Mouse (Mus musculus): ENCODE results near the gene Eva1b. TPM values are rescaled to one million over a fixed set of nuclear protein-coding genes. Genes with fewer than 3 reads are reported as not detected.
A peak's percentile ranks its signal among the peaks of the same experiment; 100 is the strongest.
"Not testable (repeated sequence)": the region's sequence is repeated elsewhere in the genome, so short reads cannot be mapped to it uniquely, and the experiment has no call there.

Gene Eva1b
- polyA plus RNA-seq, 1 experiment from 2014 or later = 35.4 TPM

GRCm38 (mm10) chr4:126161986-126162385, 14.4 kb downstream of the Eva1b start:
- Histone ChIP-seq H3K27ac (no peak overlapping the region), H3K4me3 (peak overlapping the region; percentile 48; the same call in 1 of the 2 replicates), H3K36me3 (peaks cover 17% of the 10 kb centered on the region), H3K27me3 (no peaks in the 10 kb centered on the region), H3K4me2 (replicated peaks) (peak overlapping the region; percentile 98), H3K9me3 (replicated peaks) (no peaks in the 10 kb centered on the region), H3K9ac (no peak overlapping the region; the same call in 1 of the 2 replicates), H3K4me1 (peaks cover 13% of the 10 kb centered on the region)
- 63% methylated on average over 9 of the region's 9 CpGs for WGBS
- ATAC-seq (ENCODE audit: low FRiP score) = peak; percentile 18; the same call in 1 of the 2 replicates

GRCm38 (mm10) chr4:126162544-126163066, 15.1 kb downstream of the Eva1b start:
- peak; percentile 86 for ATAC-seq (ENCODE audit: low FRiP score)
- peaks cover 13% of the 10 kb centered on the region for H3K4me1 ChIP-seq
- H3K27ac ChIP-seq = peak overlapping the region; percentile 25; the same call in 1 of the 2 replicates
- peaks cover 21% of the 10 kb centered on the region for H3K36me3 ChIP-seq
- under 1% methylated on average over 44 of the region's 44 CpGs for WGBS
- H3K4me3 ChIP-seq = peak overlapping the region; percentile 48
- peak overlapping the region; percentile 98 for H3K4me2 ChIP-seq (replicated peaks)
- peak overlapping the region; percentile 73 for H3K9ac ChIP-seq
- no peaks in the 10 kb centered on the region for H3K27me3 ChIP-seq
- no peaks in the 10 kb centered on the region for H3K9me3 ChIP-seq (replicated peaks)

DNA sequence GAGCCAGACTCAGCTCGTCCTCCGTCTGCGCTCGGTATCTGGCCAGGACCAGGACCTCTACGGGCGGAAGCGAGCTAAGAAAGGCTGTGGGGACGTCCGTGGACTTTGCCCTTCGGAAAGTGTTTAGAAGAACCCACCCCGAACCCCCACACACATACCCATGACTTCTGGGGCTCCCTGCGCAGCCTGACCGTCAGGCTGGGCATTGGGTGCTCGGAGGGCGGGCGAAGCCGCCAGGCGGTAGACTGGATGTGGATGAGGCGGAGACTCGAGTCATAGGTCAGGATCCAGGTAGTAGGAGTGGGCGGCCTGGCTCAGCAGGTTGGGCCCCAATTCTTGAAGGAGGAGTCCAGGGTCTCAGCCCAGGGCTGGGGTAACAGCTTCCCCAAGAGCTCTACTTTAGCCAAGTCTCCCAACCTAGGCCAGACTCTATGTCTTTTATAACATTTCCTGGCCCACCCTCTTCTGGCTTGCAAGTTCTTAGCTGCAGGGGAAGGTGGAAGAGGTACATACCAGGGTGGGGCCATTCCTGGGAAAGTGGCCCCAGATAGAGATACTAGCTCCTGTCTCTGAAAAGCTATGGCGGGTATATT, 15.6 kb downstream of the Eva1b start, which contains the start of gene Sh3d21:
Gene Sh3d21 (minus strand): TSS at position 425 of the 593 bp plus-strand sequence.
- 10% methylated on average over 22 of the region's 22 CpGs for WGBS
- H3K27ac ChIP-seq = peak within 1 kb of the TSS; percentile 25; the same call in 1 of the 2 replicates
- ATAC-seq (ENCODE audit: low FRiP score) = peak; percentile 44

GRCm38 (mm10) chr4:126163685-126164084, 16.1 kb downstream of the Eva1b start:
- no peak overlapping the region for H3K4me2 ChIP-seq (replicated peaks)

More for the DNA sequence above, 15.6 kb downstream of the Eva1b start, which contains the start of gene Sh3d21:
- peak within 1 kb of the TSS; percentile 98 for H3K4me2 ChIP-seq (replicated peaks)
- H3K36me3 ChIP-seq = peaks cover 26% of the 10 kb centered on the region
- H3K4me1 ChIP-seq = peaks cover 13% of the 10 kb centered on the region
- peak within 1 kb of the TSS; percentile 48 for H3K4me3 ChIP-seq
- no peaks in the 10 kb centered on the region for H3K9me3 ChIP-seq (replicated peaks)
- H3K27me3 ChIP-seq = no peaks in the 10 kb centered on the region
- H3K9ac ChIP-seq = peak within 1 kb of the TSS; percentile 73

DNA sequence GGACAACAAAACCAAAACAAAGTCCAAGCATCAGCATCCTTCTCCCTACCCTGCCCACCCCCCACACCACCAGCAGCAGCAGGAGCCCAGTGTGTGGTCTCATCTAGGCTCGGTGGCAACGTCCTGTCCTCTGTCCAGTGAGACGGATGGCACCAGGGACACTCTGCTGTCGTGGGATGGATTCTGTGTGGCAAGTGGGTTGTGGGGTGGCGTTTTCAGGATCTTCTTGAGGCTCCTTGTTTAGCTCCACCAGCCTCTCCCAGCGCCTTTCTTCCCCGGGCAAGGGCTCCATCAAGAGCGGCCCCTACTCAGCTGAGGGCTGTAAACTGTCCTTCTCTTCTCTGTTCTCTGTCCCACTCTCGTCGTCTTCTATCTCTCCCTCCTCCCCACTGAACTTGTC, 17.5 kb downstream of the Eva1b start:
- Histone ChIP-seq H3K36me3 (peaks cover 44% of the 10 kb centered on the region), H3K4me1 (peaks cover 13% of the 10 kb centered on the region)
- not testable (repeated sequence) for H3K27me3 ChIP-seq; H3K4me3 ChIP-seq; H3K9me3 ChIP-seq (replicated peaks); H3K27ac ChIP-seq; H3K9ac ChIP-seq; H3K4me2 ChIP-seq (replicated peaks); ATAC-seq (ENCODE audit: low FRiP score)
- 67% methylated on average over 10 of the region's 10 CpGs for WGBS

More at GRCm38 (mm10) chr4:126163685-126164084, 16.1 kb downstream of the Eva1b start:
- Histone ChIP-seq H3K27me3 (no peaks in the 10 kb centered on the region), H3K9me3 (replicated peaks) (no peaks in the 10 kb centered on the region), H3K9ac (no peak overlapping the region), H3K4me1 (peaks cover 13% of the 10 kb centered on the region), H3K36me3 (peaks cover 32% of the 10 kb centered on the region), H3K4me3 (no peak overlapping the region), H3K27ac (no peak overlapping the region)
- 69% methylated on average over 4 of the region's 4 CpGs for WGBS
- no peak for ATAC-seq (ENCODE audit: low FRiP score)

DNA sequence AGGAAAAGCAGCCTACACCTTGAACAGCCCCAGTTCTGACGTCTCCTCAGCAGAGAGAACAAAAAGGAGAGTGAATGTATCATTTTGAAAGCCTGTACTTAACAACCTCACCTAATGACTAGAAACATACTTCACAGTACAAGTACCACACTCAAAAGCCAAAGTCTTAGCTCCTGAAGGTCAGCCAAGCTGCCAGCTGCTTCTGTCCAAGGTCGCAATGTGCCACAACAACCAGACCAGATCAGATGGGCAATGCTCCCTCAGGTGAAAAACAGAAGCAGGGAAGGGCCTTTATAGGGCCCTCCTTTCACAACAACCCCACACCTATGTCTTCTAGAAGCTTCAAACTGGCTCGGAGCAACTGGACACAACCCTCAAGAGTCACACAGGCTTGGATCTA, 18.5 kb downstream of the Eva1b start:
- peaks cover 13% of the 10 kb centered on the region for H3K4me1 ChIP-seq
- H3K9me3 ChIP-seq (replicated peaks) = no peaks in the 10 kb centered on the region
- H3K27me3 ChIP-seq = no peaks in the 10 kb centered on the region
- ATAC-seq (ENCODE audit: low FRiP score) = no peak
- H3K27ac ChIP-seq = no peak overlapping the region
- WGBS = 83% methylated on average over 3 of the region's 3 CpGs
- peaks cover 53% of the 10 kb centered on the region for H3K36me3 ChIP-seq
- no peak overlapping the region for H3K9ac ChIP-seq
- H3K4me3 ChIP-seq = no peak overlapping the region
- H3K4me2 ChIP-seq (replicated peaks) = no peak overlapping the region

GRCm38 (mm10) chr4:126168851-126169250, 21.3 kb downstream of the Eva1b start:
- H3K9ac ChIP-seq = no peak overlapping the region
- no peak overlapping the region for H3K4me2 ChIP-seq (replicated peaks)
- no peak overlapping the region for H3K27ac ChIP-seq
- no peaks in the 10 kb centered on the region for H3K4me1 ChIP-seq
- H3K27me3 ChIP-seq = no peaks in the 10 kb centered on the region
- no peak overlapping the region for H3K4me3 ChIP-seq
- 94% methylated on average over 6 of the region's 6 CpGs for WGBS
- no peaks in the 10 kb centered on the region for H3K9me3 ChIP-seq (replicated peaks)
- no peak for ATAC-seq (ENCODE audit: low FRiP score)
- H3K36me3 ChIP-seq = peaks cover 75% of the 10 kb centered on the region

- H3K27ac ChIP-seq; ATAC-seq (ENCODE audit: low FRiP score); H3K4me3 ChIP-seq; H3K27me3 ChIP-seq; H3K4me1 ChIP-seq; H3K9ac ChIP-seq; H3K4me2 ChIP-seq (replicated peaks); H3K9me3 ChIP-seq (replicated peaks): not testable (repeated sequence)
- 97% methylated on average over 5 of the region's 5 CpGs for WGBS
- H3K36me3 ChIP-seq = peaks cover 89% of the 10 kb centered on the region
Measured at GRCm38 (mm10) chr4:126170737-126171136, 23.2 kb downstream of the Eva1b start.

GRCm38 (mm10) chr4:126173800-126174199, 26.3 kb downstream of the Eva1b start:
- 93% methylated on average over 5 of the region's 5 CpGs for WGBS
- no peak overlapping the region for H3K4me2 ChIP-seq (replicated peaks)

GRCm38 (mm10) chr4:126175980-126176379, 28.4 kb downstream of the Eva1b start:
- not testable (repeated sequence) for H3K27ac ChIP-seq; H3K9ac ChIP-seq; H3K27me3 ChIP-seq; H3K4me2 ChIP-seq (replicated peaks); H3K4me3 ChIP-seq; H3K4me1 ChIP-seq; H3K9me3 ChIP-seq (replicated peaks); ATAC-seq (ENCODE audit: low FRiP score)
- WGBS = 94% methylated on average over 7 of the region's 7 CpGs
- peaks cover 82% of the 10 kb centered on the region for H3K36me3 ChIP-seq

More at GRCm38 (mm10) chr4:126173800-126174199, 26.3 kb downstream of the Eva1b start:
- peaks cover 84% of the 10 kb centered on the region for H3K36me3 ChIP-seq
- H3K27ac ChIP-seq = no peak overlapping the region
- no peak overlapping the region for H3K9ac ChIP-seq
- H3K27me3 ChIP-seq = no peaks in the 10 kb centered on the region
- ATAC-seq (ENCODE audit: low FRiP score) = no peak
- no peaks in the 10 kb centered on the region for H3K4me1 ChIP-seq
- no peak overlapping the region for H3K4me3 ChIP-seq
- H3K9me3 ChIP-seq (replicated peaks) = no peaks in the 10 kb centered on the region

GRCm38 (mm10) chr4:126181170-126181957, 33.8 kb downstream of the Eva1b start:
- Histone ChIP-seq H3K4me1 (no peaks in the 10 kb centered on the region), H3K27me3 (no peaks in the 10 kb centered on the region), H3K4me3 (no peak overlapping the region), H3K27ac (no peak overlapping the region), H3K4me2 (replicated peaks) (no peak overlapping the region), H3K9ac (no peak overlapping the region), H3K36me3 (peaks cover 39% of the 10 kb centered on the region), H3K9me3 (replicated peaks) (no peaks in the 10 kb centered on the region)
- WGBS = 68% methylated on average over 7 of the region's 7 CpGs
- no peak for ATAC-seq (ENCODE audit: low FRiP score)

- H3K4me3 ChIP-seq = no peak overlapping the region
- ATAC-seq (ENCODE audit: low FRiP score) = no peak
- H3K4me2 ChIP-seq (replicated peaks) = no peak overlapping the region
- no peaks in the 10 kb centered on the region for H3K27me3 ChIP-seq
- peaks cover 27% of the 10 kb centered on the region for H3K36me3 ChIP-seq
- 94% methylated on average over 5 of the region's 5 CpGs for WGBS
- H3K4me1 ChIP-seq = no peaks in the 10 kb centered on the region
- H3K27ac ChIP-seq = no peak overlapping the region
- no peaks in the 10 kb centered on the region for H3K9me3 ChIP-seq (replicated peaks)
- no peak overlapping the region for H3K9ac ChIP-seq
Measured at GRCm38 (mm10) chr4:126183034-126183433, 35.5 kb downstream of the Eva1b start.

All from hindbrain, embryonic 12.5 days (tissue).